Mouse (Mus musculus): ENCODE measurements around the gene Pitpnm1.
"Not testable (repeated sequence)": the region's sequence is repeated elsewhere in the genome, so short reads cannot be mapped to it uniquely, and the experiment has no call there.

Pitpnm1 gene

DNA sequence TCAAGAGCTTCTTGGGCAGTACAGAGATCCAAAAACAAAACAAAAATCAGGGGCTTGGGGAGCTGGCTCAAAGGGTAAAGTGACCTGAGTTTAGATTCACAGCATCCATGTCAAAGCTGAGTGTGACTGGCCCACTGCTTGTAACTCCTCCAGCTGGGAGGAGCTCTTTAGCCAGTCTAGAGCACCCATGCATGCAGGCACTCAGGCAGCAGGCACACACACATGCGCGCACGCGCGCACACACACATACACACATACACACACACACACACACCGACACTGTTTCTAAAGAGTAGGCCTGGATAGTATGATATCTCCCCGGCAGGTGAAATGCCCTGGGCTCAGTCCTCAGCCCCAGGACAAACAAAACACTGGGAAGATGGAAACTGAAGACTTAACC is 17.2 kb downstream of the Pitpnm1 start:
- no peak for DNase-seq (ENCODE audit: low spot score in 2 of 2)

DNA sequence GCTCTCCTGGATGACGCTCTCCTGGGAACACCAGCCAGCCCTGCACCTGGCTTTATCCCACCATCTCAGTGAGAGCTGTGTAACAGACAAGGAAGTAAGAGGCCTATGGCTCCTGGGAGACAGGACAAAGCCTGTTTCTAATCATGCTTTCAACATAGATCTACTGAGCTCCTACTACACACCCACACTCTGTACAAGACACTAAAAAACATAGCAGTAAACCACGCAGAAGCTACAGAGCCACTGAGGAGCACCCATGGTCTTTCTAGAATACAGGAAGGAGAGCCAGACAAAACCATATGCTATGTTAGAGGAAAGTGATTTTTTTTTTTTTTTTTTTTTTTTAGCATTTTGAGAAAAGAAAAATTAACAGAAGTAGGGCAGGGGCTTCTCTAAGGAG is 18.6 kb downstream of the Pitpnm1 start:
- no peak for DNase-seq (ENCODE audit: low spot score in 2 of 2)

DNA sequence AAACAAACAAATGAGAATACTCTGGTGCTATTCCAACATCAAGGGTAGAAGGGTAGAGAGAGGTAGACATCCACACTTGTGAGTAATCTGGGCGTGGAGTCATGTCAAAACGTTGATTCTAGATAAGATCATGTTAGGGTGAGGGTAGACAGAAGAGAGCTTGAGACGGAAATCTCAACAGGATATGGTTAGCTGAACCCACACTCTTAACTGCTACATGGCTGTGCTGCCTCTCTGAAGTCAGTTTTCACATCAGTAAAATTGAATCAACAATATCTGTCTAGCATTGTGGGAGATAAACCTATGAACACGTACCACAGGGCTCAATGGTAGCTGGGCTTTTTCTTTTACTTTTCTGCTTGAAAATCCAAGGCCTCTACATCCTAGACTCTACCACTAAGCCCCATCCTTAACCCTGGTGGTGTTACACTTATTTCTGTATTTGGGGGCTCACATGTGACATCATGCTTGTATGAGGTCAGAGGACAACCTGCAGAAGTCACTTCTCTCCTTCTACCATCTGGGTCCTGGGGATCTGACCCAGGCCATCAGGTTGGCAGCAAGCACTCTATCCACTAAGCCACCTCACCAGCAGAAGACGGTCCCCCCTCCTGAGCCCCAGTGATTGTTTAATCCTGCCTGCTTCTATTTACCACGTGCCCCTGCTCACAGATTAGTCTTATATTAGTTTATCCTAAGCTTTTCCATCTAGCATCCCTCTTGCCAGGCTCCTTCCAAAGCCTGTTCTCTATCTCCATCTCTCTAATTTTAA is 20.1 kb downstream of the Pitpnm1 start:
- no peak for DNase-seq (ENCODE audit: low spot score in 2 of 2)

DNA sequence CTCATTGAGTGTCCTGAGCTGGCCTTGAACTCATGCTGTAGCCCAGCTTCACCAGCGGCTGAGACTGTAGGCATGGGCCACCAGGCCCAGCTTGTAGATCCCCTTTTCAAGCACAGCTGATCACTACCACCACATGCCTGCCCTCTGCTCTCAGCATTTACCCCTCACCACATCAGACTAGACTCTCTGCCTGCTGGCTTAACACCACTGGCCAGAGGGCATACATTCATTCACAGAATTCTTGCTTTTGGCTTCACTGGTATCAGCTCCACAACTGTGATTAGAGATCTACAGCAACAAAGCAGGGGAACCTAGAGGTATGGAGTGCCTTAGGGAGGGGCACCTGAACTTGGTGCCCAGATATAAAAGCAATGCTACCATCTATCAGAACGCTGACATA is 20.7 kb downstream of the Pitpnm1 start:
- no peak for DNase-seq (ENCODE audit: low spot score in 2 of 2)

DNA sequence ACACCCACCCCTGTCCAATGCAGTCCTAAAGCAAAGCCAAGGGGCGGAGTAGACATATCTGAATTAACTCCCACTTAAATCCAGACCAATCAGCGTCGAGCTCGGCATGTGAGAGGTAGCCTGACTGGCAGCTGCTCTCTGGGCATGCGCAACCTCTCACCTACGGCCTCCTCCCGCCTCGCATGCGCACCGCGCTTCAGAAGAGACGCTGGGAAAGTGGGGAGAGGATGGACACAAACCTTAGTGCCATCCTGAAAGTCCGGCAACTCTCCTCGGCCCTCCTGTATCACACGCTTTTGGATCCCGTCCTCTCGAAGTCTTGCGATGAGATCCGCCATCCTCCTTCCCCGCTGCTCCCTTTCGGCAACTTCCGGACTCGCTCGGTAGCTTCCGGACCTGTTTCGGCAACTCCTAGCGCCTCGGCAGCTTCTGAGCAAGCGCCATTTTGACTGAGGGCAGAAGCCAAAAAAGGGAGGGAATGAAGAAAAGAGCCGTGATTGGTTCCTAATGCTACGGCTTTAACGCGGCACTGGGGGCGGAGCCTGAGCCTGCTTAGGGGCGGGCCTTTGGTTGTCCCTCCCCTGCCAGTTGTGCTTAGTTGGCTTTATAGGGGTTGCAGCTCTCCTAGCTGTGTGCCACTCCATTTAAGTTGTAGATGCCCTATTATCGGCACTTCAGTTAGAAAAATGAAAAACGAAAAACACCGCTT is 21.5 kb downstream of the Pitpnm1 start:
- DNase-seq (ENCODE audit: low spot score in 2 of 2), result peak; percentile 95 to 98

DNA sequence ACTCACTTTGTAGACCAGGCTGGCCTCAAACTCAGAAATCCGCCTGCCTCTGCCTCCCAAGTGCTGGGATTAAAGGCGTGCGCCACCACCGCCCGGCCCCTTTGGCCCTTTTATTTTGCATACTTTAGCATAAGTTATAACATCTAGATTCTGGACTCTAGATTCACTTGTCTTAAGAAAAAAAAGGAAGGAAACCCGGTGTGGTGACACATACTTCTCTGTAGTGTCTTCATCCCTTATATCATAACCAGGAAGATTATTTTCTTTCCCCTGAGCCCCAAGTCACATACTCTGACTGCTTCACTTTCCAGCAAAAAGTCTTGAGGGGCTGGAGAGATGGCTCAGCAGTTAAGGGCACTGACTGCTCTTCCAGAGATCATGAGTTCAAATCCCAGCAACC is 22.1 kb downstream of the Pitpnm1 start:
- DNase-seq (ENCODE audit: low spot score in 2 of 2), result not testable (repeated sequence)

DNA sequence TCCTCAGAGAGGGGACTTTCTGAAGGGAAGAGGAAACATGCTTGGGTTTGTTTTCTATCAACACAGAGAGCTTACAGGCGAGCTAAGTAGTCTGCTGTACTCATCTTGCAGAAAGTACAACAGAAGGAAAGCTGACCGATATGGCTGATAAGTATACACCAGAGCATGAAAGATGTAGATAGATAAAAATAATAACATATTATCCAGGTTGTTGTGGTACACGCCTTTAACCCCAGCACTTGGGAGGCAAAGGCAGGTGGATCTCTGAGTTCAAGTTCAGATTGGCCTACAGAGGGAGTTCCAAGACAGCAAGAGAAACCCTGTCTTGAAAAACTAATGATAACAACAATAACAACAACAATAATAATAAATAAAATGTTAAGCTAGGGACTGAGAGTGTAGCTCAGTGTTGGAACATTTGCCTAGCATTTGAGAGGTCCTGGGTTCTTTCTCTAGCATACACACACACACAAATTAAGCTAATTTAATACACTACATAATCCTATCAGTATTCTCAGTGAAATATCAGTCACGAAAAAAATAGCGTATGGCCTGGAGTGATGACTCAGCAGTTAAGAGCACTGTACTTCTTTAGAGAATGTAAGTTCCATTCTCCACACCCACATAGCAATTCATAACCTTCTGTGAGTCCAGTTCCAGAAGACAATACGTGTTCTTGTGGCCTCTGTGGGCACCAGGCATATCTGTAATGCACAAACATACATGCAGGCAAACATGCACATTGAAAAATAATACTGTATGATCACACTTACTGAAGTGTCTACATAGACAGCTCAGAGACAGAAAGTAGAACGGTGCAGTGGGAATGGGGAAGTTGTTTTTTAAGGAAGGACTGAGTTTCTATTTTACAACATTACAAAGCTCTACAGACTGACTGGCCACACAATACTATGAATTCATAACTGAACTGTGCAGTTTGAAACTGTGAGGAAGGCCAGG is 22.9 kb downstream of the Pitpnm1 start:
- DNase-seq (ENCODE audit: low spot score in 2 of 2), result no peak

DNA sequence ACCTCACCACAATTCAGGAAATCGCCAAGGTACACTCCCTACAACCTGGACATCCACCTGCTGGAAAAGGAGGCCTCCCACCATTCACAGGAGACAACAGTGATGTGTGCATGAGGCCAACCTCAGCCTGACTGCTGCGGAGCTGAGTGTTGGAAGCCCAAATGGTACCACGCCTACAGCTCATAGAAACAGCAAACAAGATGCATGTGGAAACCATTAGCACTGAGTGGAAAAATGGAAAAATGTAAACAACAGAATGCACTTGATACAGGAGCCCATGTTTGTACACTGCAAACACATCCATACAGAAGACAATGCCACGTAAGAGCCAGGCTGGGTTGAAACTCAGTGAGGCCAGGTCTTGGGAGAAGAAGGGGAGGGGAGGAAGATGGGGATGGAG is 24.6 kb downstream of the Pitpnm1 start:
- no peak for DNase-seq (ENCODE audit: low spot score in 2 of 2)

DNA sequence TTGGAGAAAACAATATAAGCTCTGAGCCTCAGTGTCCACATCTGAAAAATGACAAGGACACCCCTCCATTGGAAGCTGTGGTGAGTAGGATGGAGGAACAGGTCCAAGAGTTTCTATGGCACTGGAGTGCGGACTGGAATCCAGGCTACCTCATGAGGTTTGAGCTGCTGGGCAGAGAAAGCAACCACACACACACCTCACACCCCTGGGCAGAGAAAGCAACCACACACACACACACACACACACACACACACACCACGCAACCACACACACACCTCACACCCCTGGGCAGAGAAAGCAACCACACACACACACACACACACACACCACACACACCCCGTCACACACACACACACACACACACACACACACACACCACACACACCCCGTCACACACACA is 25.5 kb downstream of the Pitpnm1 start:
- DNase-seq (ENCODE audit: low spot score in 2 of 2), result not testable (repeated sequence)

DNA sequence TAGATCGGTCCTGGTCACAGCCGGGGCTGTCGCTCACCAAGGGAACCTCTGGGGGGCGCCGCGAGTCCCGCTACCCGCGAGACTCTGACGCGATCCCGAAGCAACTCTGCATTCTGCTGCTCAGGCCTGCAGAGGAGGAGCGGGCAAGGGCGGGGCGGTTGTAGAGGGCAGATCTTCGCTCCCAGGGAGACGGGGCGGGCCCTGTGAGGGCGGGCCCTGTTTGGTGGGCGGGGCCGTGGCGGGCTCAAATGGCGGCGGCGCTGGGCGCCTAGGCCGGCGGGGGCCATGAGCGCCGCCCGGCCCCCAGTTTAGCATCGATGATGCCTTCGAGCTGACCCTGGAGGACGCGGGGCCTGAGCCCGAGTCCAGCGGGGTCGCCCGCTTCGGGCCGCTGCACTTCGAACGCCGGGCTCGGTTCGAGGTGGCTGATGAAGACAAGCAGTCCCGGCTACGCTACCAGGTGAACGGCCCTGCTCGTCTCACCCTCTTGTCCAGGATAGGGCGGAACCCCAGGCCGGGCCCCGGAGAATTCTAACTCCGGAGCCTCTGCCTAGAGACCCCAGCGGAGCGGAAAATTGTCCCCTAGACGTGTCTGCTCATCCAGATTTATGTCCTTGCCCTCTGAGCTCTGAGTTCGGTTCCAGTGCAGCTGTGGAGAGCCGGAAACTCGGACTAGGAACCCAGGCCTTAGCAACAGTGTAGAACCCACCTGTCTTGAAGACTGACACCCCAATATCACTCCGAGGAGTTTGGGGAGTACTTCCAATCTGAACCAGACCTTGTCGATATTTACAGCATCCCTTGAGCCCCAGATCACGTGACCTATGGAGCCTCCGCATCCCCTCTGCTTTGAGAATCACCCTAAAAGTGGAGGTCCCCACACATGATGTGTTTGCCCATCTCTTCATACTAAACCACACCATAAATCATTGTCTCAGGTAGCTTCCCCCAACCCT is 26.2 kb downstream of the Pitpnm1 start, which contains the start of gene Aip:
Gene Aip, minus strand, starts transcription at position 118 of the 956 bp plus-strand sequence.
- DNase-seq (ENCODE audit: low spot score in 2 of 2), result peak; percentile 98 to 99

DNA sequence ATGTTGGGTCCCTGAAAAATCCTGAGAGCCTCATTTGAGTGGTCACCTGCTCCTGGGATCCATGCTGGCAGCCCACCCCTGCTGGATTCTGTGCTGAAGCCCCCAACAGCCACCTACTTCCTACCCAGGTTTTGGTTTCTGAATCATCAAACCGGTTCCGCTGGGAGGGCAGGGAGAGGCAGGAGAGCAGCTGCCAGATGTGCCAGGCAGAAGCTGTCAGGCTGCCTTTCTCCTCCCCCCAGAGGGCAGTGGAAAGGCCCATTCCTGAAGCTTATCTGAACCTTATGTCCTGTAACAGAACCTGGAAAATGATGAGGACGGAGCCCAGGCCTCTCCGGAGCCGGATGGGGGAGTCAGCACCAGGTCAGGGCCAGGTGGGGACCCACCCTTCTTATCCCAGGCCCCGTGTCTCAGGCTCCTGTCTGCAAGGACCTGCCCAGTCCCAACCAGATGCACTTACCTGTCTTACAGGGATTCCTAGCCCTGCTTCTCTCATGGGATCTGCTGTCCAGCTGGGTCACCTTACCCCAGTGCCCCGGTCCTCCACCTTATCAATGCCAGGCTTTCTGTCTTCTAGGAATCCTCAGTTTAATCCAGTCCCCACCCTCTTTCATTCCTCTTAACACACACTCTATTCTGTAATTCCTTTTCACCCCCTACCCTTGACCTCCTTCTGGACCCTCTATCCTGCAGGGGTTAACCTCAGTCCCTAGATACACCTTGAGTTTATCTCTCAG is 27.1 kb downstream of the Pitpnm1 start:
- DNase-seq (ENCODE audit: low spot score in 2 of 2), result no peak

DNA sequence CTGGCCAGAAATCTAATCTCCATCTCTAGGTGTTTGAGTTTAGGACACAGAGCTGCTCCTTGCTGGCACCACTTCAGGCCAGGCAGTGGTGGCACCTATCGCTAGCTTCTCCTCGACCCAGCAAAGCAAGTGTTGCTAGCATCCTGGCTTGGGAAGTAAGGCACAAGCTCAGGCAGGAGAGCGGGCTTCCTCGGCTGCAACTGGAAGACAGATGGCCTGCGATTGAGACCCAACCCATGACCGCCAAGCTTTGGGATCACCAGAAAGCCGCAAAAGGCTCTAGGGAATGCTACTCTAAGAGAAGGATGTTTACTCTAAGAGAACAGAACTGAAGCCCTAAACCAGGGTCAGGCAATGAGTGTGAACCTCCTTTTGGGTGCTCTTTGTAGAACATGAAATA is 29.7 kb downstream of the Pitpnm1 start:
- DNase-seq (ENCODE audit: low spot score in 2 of 2), result no peak

DNA sequence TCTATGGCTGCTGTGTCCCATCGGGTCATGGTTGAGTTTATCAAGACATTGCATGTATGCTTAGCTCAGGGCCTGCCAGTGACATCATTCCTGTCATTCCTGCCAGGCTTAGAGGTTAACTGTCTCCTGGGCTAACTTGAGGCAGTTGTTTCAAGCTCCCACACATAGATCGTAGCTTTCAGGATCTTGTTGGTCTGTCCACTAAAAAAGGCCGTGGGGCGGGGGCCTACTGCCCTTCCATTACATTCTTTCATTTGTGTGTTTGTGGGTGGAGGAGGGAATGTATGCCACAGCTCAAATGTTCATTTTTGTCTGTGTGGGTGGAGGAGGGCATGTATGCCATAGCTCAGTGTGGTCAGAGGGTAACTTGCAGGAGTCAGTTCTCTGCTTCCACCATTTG is 30.3 kb downstream of the Pitpnm1 start:
- DNase-seq (ENCODE audit: low spot score in 2 of 2), result no peak

DNA sequence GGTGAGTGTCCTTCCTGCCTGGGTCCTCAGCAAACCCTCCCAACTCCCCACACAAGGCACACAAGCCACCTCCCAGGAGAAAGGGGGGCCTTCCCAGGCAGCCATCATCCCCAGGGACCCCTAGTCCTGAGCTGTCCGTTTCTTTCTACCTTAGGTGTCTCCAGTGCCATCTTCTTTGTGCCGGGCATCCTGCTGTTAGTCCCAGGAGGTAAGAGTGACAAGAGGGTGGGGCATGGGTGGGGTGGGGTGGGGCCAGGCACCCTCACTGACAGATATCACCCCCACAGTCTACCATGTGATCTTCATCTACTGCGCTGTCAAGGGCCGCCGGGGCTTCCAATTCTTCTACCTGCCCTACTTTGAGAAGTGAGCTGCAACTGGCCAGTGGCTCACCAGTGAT is 31.3 kb downstream of the Pitpnm1 start:
- no peak for DNase-seq (ENCODE audit: low spot score in 2 of 2)

DNA sequence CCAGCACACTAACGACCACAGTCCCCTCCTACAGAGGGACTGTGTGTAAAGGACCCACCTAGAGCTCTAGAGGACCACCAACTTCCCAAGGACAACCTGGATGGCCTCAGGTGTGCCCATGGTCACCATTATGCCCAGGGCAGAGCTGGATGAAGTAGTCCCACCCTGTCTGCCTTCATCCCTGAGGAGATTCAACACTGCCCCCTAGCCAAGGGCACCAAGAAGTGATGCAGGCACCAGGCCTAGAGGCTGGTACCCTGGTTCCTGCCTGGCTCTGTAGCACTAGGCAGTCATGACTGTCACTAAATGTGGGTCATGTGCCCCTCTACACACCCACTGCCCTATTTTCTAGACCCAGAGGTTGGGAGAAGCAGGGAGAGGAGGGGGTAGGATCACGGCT is 32.0 kb downstream of the Pitpnm1 start:
- DNase-seq (ENCODE audit: low spot score in 2 of 2), result no peak

DNA sequence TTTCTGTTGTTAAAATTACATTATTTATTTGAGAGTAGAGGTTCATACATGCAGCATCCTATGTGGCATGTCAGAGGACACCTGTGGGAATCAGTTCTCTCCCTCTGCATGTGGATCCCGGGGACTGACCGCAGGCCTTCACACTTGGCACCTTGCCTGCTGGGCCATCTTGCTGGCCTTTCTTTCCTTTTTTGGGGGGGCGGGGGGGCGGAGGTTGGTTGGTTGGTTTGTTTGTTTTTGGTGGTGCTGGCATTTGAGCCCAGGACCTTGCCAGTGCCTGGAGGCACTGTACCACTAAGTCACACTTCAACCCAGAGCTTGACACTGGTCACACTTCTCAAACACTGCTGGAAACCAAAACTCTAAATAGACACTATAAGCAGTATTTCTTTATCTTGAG is 34.6 kb downstream of the Pitpnm1 start:
- DNase-seq (ENCODE audit: low spot score in 2 of 2), result no peak

DNA sequence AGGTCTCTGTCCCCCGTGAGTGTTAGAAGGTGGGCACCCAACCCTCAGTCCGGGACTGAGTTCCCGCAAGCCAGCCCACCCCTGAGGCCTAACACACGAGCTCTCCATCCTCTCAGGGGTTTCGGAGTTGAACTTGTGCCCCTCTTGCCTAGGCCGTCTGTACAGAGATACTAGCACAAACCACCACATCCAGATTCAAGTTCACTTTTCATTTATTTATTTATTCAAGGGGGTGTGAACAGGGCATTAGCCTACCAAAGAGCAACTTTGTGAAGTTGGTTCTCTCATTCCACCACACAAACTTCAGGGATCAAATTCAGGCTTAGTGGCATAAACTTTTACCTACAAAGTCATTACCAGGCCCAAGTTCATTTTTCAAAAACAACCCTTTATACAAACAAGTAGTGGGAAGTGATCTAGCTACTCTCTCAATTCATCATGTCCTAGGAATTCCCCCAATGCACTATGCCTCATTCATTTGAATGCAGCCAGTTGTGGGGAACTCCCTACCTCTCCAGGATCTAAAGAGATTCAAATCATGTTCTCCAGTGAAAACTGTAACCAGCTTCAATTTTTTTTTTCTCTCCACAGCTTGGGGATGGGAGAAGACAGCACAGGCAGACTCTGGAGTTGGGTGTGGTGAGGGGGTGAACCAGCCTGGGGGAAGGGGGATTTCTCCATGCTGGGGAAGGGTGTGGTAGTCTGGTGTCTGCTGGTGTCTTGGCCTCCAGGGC is 35.6 kb downstream of the Pitpnm1 start:
- not testable (repeated sequence) for DNase-seq (ENCODE audit: low spot score in 2 of 2)

DNA sequence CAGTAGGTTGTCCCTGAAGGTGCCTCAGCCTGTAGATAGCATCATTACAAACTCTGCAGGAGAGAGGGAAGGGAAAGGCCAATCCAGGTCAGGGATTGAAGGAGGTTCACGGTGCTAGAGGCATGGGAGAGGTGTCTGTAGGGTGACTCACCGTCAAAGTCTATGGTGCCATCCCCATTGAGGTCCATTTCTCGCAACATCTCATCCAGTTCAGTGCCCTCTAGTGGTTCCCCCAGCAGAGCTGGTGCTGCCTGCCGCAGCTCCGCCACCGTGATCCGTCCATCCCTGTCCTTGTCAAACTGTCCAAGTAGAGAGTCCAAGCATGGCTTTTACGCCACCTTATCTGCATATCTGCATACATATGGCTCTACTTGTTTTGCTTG is 36.2 kb downstream of the Pitpnm1 start:
- DNase-seq (ENCODE audit: low spot score in 2 of 2), result not testable (repeated sequence)

DNA sequence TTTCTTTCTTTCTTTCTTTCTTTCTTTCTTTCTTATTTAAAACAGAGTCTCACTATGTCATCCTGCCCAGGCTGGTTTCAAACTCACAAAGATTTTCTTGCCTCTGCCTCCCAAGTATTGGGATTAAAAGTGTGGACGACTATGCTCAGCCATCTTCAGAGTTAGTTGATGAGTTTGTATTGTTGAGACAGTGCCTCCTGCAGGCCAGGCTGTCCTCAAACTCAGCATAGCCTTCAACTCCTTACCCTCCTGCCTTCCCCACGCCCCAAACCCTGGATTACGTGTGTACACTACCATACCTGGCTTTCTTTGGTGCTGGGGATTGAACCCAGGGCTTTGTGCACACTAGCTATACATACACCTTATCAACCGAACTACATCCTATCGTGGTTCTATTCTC is 36.7 kb downstream of the Pitpnm1 start:
- no peak for DNase-seq (ENCODE audit: low spot score in 2 of 2)

DNA sequence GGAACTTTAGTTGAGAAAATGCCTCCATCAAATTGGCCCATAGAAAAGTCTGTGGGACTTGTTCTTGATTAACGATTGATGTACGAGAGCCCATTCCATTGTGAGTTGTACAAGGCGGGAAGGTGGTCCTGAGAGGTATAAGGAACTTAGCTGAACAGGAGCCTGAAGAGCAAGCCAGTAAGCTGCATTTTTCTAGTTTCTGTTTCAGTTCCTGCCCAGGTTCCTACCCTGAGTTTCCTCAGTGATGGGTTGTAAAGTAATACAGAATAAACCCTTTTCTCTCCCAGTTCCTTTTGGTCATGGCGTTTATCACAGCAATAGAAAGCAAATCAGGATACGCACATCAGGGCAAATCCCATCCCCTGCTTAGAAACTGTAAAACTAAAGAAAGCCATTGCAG is 38.1 kb downstream of the Pitpnm1 start:
- DNase-seq (ENCODE audit: low spot score in 2 of 2), result no peak

All from urinary bladder, postnatal 4 days (tissue).